Mouse (Mus musculus): ENCODE results near the gene Ehd1.
A peak's percentile ranks its signal among the peaks of the same experiment; 100 is the strongest.

DNA sequence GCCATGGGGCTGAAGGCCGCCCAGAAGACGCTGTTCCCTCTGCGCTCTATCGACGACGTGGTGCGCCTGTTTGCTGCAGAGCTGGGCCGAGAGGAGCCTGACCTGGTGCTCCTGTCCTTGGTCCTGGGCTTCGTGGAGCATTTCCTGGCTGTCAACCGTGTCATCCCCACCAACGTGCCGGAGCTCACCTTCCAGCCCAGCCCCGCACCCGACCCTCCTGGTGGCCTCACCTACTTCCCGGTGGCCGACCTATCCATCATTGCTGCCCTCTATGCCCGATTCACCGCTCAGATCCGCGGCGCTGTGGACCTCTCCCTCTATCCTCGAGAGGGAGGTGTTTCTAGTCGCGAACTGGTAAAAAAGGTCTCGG is 58.9 kb downstream of the Ehd1 start:
- TF ChIP-seq CTCF (IDR thresholded peaks at IDR 0.05; ENCODE audit: low read depth) (peak; percentile 21; the same call in 1 of the 2 replicates), EP300 (optimal IDR thresholded peaks at IDR 0.05) (no peak)
